Mouse (Mus musculus) adrenal gland, adult (tissue): ENCODE data around the gene Atp10a.

Source experiments
- DNase-seq, 2 experiments: peaks; one replicate each; pipeline ENCODE4 v3.0.0; 2022 to 2023; ENCODE audit warnings: low spot score in 1 of 2; ENCODE audit not compliant: inconsistent age in 2 of 2

Gene Atp10a

DNA sequence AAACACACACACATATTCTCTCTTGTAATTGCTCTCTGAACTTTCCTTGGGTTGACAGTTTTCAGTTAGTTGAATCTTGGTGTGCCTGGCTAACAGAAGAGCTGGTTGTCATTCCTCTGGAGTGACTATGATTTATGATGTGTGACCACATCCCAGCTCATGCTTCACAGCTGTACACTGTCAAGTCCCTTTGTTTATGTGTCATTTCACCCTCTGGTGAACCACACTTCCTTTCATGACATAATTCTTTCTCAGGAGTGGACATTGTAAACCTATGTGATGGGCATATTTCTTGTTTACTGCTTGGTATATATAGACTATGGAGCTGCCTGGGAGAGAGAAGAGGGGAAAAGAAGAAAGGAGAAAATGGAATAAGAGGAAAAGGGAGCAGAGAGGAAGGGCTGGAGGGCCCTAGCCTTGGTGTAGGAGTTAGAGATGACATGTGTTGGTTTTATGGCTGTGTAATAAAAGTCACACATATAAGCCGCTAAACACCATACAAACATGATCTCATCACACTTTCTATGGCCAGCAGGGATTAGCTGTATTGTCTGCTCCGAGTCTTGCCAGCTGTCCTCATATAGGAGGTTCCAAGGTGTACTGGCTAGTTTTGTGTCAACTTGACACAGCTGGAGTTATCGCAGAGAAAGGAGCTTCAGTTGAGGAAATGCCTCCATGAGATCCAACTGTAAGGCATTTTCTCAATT, 81.0 kb downstream of the Atp10a start:
- DNase-seq, result no peak

DNA sequence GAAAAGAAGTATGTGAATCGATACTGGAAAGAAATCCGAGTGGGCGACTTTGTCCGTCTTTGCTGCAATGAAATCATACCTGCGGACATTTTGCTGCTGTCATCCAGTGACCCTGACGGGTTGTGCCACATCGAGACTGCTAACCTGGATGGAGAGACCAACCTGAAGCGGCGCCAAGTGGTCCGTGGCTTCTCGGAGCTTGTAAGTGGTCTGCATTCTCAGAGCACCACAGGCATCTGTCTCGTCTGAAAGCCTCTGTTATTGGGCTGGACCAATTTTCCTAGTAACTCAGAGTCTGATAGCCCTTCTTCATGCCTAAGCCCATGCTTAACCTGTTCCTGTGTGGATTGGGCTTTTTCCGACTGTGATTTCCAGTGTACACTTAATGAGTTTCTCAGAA, 84.2 kb downstream of the Atp10a start:
- DNase-seq, result no peak

DNA sequence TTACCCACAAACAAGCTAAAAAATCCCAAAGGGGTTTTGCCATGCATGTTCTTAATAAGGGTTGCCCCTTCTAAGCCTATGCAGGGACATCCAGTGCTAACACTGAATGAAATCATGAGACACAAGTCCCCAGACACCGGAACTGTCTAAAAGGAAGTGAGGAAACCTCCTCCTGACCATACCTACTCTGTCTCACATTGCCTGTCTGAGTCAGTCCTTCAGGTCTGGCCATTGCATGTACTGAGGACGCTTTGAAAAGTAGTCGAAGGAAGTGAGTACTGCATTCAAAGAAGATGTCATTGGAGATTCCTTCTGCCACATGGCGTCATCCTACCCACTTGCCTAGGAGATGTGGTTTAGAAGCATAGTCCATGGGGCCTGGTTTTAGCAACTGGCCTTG, 84.9 kb downstream of the Atp10a start:
- no peak for DNase-seq

DNA sequence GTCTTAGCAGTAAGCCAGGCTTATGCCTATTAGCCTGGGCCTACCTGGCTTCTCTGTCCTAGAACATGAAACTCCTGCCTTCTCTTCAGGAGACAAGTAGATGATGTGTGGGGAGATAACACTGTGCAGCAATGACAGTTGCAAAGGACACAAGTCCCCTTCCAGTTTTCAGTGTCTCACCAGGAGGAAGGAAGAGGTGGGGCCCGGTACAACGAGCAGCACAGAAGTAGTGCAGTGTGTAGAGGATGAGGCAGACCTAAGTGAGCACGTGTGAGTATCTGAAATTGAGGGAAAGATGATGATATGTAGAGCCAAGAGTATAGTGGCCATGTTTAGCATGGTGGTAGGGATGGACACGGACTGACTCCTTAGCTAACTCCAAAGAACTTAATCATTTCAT, 86.0 kb downstream of the Atp10a start:
- DNase-seq, result peak in 1 of 2 experiments; percentile 40

DNA sequence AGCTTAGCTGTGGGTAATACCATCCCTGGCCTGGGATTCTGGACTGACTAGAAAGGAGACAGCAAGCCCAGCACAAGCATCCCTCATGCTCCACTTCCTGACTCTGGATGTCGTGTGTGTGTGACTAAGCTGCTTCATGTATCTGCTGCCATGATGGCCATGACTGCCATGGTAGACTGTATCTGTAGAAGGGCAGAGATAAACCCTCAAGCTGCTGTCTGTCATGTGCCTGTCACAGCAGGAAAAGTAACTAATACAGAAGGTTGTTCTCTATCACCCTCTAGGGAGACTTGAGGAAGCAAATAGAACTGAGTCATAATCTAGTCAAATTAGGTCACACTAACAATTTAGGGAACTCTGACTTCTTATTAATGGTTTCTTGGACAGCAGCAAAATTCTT, 86.7 kb downstream of the Atp10a start:
- peak in 1 of 2 experiments; percentile 67 for DNase-seq

DNA sequence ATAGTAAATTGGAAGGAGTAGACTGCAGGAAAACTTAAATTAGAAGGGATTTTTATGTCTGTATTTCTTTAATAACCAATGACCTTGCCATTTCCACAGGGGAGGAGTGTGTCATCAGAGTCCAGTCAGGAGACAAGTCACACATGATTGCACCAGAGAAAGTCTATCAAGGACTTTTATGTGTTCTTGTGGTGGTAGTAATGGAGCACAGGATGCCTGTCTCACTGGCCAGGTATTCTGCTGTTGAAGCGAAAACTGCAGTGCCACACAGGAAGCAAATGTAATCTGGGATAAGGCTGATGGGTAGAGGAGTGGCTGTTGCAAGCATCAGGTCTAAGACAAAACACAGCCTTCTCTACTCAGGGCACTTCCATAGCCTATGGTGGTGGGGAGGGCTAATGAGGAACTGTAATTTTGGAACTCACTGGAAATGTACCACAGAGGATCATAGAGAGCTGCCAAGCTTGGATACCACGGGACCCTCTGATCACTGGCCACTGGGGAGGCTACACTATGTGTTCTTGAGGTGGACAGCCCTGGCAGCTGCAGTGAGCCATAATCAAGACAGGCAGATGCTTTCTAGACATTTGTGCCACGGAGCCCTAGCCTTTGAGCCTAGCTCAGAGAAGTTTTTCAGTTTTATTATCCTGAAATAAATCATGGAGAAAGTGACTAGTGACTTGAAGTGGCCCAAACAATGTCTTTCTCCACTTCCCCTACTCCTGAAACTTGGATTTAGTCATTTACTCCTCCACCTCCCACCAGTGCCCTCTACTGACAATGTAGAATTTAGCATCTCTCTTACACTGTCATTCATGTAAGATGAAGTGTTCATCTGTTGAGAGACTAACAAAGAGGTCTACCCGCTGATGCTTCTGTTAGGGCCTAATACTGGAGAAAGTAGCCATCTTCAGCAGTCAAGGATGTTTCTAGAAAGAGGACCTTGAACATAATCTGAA, 87.7 kb downstream of the Atp10a start:
- peak; percentile 55 to 87 for DNase-seq

DNA sequence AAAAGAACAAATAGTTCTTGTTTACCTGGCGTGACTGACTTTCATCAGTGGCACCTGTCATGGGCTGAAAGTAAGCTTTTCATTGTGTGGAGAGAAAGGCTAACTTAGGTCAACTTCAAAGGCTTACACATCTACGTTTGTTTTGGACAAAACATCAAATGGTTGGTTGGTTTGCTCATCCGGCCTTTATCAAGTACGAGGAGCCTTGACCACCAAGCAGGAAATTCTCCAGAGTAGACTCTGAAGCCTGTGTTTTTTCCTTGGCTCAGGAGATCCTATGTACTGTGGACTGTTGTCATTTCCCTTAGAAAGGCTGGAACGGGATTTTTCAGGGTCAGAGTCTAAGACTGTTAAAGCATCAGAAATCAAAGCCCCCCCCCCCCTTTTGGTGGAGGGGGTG, 90.9 kb downstream of the Atp10a start:
- DNase-seq, result peak; percentile 58 to 80

DNA sequence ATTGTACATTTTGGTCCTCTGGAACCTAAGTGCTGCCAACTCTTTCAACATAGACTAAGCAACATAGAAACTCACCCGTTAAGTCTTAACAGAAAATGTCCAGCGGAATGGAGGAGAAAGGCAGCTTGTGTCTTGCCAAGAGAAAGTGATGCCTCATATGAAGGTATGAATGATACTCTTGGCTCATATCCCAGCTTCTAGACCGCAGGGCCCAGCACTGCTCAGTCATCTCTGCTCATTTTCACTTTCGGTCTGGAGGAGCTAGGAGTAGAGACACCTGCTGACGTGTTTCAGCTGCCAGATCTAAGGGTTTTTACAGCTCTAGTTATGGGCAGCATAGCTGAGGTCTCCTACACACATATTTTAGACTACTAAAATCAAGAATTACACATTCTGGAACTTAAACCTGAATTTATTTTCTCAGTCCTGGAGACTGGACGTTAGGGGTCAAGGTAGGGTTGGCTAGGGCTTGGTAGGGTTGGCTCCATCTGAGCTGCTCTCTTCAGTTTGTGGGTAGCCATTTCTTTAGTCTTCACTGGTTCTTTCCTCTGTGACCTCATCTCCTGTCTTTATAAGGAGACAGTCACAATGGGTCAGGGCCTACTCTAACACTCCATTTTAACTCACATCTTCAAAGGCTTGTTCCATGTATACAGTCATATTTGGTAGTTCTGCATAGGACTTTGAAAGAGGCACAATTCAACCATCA, 94.1 kb downstream of the Atp10a start:
- peak; percentile 68 to 90 for DNase-seq

DNA sequence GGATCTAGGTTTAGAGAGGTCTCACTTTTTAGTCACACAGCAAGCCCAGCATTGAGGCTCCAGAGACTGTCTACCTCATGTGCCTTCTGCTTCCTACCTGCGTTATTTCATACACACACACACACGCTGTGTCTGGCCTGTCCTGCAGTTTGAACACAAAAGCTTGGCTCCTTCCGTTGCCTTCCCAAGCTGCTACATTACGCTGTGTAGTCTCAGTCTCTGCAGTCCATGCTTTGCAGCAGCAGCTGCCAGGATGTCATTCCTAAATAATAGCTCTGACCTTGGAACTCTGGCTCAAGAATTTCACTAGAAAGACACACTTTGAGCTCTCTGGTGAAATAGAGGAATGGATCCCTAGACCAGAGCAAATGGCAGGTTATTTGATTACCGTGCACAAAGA, 96.1 kb downstream of the Atp10a start:
- peak; percentile 65 to 85 for DNase-seq

DNA sequence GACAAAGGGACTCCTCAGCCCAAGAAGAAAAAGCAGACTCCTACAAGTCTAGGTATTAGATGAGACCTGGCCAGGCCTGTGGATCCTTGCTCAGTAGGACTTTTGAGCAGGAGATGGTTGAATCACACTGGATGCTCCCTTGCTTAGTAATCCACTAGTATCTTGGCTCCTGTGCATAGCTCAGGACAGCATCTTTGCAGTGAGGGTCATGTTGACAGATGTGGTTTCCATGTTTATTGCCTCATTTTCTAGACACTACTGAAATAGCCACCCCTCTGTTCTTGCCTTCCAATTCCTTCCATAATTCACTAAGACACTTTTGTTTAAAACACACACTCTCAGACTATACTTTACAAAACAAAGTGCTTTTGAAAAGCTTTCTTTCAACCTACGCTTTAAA, 98.1 kb downstream of the Atp10a start:
- peak in 1 of 2 experiments; percentile 37 for DNase-seq

DNA sequence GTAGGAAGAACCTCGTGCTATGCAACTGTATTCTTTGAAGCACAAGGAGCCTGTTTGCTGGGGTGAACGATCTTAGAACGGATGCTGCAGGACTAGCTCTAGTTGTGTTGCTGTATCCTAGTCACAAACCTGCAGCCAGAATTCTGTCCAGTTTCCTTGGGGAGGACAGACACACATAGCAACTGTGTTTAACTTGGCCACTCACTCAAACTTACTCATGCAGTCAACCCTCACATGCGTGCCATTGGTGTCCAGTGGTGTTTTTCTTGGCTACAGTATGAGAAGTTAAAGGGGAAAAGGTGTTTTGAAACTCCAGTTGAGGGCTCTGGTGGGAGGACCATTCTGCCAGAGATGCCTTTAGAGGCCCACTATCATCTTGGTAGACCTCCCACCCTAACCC, 98.6 kb downstream of the Atp10a start:
- peak in 1 of 2 experiments; percentile 35 for DNase-seq

DNA sequence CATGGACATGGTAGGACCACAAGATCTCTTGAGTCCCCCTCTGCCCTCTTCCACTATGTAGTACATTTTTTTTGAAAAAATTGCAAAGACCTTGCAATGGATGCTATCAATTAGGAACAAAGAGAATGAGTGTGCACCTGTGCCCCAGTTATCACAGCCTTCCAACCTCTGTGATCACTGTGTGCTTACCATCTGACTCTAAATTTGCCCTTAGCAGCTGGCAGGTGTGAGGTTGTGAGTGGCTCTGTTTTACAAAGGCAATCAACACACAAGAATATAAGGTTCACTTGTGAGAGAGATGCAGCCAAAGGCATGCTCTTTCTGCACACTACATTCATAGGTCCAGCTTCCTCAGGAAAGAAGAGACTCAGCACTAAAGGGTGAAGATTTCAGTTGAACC, 99.1 kb downstream of the Atp10a start:
- no peak for DNase-seq

DNA sequence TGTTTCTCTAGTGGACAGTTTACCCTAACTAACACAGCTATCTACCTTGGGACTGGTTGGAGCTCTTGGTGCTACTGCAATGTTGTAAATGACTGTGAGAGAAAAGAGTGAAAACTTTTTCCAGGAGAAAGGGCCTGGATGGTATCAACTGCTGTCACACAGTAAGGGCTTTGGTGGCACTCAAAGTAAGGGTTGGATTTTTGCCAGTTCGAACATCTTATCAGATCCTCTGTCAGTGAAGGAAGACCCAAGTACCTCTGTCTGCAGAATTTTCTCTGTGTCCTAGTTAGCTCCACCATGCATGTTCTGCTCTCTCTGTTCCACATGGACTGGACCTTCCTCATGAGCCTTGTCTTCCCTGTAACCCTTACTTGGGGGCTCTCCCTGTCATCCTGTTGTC, 99.9 kb downstream of the Atp10a start:
- no peak for DNase-seq

DNA sequence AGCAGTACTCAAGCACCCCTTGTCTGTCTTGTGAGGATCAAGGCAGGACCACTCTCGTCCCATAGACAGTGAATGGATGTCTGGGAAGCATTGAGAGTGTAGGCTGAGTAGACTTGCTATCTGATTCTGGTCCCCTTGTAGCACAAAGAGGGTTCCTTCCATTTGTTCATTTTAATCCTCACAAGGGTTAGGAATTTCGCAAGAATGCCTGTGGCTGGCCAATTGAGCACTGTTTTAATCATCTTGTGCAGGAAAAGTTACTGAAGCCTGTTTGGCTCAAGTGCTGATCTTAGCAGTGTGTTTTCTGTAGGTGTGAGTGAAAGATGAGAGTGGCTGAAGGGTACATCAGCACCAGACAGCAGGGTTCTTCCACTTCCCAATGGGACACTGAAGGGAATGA, 101.4 kb downstream of the Atp10a start:
- DNase-seq, result no peak

DNA sequence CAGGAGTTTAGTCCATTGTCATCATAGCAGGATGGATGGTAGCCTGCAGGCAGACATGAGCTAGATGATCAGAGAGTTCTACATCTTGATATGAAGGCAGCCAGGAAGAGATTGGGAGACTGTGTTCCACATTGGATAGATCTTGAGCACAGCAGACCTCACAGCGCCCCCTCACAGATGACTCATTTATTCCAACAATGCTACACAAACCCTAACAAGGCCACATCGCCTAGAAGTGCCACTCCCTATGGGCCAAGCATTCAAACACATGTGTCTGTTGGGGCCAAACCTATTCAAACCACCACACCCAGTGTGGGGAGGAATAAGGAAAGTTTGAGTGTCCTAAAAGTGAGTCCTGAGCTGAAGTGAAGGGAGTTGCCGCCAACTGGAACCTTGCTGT, 102.4 kb downstream of the Atp10a start:
- peak in 1 of 2 experiments; percentile 55 for DNase-seq

DNA sequence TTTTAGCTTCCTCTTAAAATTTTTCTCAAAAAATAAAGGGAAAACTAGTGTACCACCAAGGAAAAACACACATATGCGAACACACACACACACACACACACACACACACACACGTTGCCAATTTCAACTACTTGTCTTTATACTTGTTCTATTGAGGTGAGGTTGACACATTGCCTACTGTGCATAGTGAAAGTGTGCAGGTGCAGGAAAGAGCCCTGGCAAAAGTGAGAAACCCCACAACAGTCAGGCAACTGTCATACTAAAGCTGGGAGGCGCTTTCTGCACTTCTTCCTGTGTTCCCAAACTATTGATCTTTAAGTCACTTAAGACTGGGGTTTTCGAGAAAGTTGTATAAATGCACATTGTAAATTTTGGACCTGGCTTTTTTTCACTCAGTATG, 103.3 kb downstream of the Atp10a start:
- DNase-seq, result no peak

DNA sequence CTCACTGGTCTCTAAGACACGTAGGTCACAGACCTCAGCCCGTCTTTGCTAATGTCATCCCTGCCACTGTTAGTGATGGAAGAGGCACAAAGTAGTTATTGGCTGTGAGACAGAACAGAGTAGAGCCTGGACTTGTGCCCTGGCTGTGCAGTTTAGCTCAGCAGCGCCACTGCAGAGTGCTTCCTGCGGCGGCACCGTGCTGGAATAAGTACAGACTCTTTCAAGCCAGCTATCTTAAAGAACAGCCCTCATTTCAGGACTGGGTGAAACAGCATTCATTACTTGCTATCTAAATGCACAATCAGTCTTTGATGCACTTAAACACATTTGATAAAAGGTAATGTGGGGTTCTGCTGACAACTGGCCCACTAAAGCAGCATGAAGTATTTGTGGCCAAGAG, 111.3 kb downstream of the Atp10a start:
- DNase-seq, result peak; percentile 50 to 83

DNA sequence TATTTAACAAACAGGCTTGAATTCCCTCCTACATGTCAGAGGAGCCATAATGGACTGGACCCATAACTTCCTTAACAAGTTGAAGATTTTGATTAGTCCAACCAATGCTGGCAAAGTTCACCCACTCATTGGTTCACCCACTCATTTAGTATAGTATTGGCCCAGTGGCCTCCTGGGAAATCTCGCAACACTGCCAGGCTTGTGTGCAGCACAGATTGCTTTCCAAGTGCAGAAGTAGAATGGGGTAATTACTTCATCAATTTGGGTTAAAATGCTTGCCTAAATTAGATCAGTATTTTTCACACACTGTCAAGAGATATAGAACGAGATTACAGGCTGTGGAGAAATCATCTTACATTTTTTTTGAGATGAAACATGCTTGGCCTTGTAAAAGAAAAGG, 112.3 kb downstream of the Atp10a start:
- no peak for DNase-seq

DNA sequence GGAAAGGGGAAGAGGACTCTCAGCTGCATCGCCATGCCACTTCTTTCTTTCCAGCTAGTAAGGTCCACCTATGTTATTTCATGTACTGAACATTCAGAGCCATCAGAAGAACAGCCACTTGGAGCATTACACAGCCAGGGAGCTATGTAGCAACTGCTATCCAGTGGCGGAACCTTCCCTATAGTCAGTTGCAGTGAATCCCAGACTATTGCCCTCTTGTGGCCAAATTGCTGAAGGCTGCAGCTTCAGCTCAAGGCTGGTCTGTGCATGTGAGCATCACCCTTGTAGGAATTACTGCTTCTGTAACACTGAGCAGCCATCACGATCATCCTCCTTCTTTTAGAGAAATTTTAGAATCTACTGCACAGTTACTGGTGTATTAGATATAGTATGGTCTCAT, 114.3 kb downstream of the Atp10a start:
- peak in 1 of 2 experiments; percentile 77 for DNase-seq

DNA sequence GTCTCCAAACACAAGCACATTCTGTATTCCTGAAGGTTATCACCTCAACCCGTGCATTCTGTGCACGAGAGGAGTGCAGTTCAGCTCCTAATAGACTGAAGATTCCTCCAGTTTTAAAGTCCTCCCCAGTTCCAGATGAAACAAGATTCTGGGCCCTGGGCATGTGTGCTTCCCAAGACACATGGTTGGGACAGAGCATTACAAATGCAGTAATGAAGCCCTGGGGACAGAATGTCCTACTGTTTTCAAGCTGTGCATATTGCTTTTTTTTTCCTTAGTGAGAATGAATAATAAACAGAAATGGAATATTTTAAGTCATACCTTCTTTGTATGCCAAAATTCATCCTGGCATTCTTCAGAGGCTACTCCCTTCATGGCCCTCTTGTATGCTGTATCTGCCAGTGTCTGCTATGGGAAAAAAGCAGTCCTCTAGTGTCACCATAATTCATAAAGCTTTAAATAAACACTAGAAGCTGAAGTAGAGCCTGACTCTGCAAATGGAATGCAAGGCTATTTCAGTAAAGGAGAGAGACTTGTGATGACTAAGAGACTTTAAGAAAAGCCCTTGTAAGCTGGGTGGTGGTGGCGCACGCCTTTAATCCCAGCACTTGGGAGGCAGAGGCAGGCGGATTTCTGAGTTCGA, 116.2 kb downstream of the Atp10a start:
- peak in 1 of 2 experiments; percentile 64 for DNase-seq

DNA sequence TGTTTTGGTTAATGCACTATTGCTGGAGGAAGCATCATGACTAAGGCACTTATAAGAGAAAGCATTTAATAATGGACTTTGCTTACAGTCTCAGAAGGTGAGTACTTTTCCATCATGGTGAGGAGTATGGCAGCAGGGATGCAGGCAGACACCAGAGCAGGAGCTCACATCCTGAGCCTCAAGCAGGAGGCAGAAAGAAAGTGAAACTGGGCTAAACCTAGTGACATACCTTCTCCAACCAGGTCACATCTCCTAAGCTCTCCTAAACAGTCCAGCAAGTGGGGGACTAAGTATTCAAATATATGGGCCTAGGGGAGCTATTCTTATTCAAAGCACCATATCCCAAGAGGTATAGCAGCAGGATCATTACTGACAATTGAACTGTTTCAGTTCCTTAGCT, 123.2 kb downstream of the Atp10a start:
- DNase-seq, result no peak
